Comparison of ENCODE assay signal across 24 mouse cellular contexts in genomic region chr6:144326817-144327216, GRCm38 (mm10).
DNase-seq lines count a peak whose midpoint lies in the region; ATAC-seq lines count a peak whose summit lies in the region.
"Had no signal": no experiment of that assay in that cellular context is flagged by ENCODE, and none has a peak within 500 bp of the region (broad histone marks: within the 10 kb centered on the region; RNA-seq: fewer than 3 reads in every experiment).

No protein-coding gene starts in this region.

- no peak overlapping the region for H3K27ac ChIP-seq in heart, embryonic 10.5 days
- no peak overlapping the region for H3K27ac ChIP-seq in intestine, embryonic 15.5 days
- no peak overlapping the region for H3K27ac ChIP-seq in intestine, embryonic 16.5 days (ENCODE audit: low read length)
- 0 out of 2 replicates have a peak overlapping the region, but pooled peaks have one; percentile 16 for H3K27ac ChIP-seq in limb, embryonic 10.5 days
- H3K27ac ChIP-seq: embryonic facial prominence, embryonic 10.5 days; embryonic facial prominence, embryonic 12.5 days; forebrain, embryonic 13.5 days; forebrain, embryonic 15.5 days had no signal

- no peak overlapping the region for H3K4me2 ChIP-seq in intestine, embryonic 15.5 days (replicated peaks)
- H3K4me2 ChIP-seq in intestine, embryonic 16.5 days (ENCODE audit: low read depth, low read length), result no peak overlapping the region
- H3K4me2 ChIP-seq: embryonic facial prominence, embryonic 12.5 days; forebrain, embryonic 13.5 days; forebrain, embryonic 15.5 days had no signal

- peak; percentile 56 for DNase-seq in heart, embryonic 10.5 days (ENCODE audit: low spot score)
- no peak for DNase-seq in heart, adult 18-20 months
- peak; percentile 62 for DNase-seq in R1 (ENCODE audit: low read depth, low spot score)
- DNase-seq in limb, embryonic 10.5 days (ENCODE audit: low spot score), result no peak
- DNase-seq in kidney, postnatal 25 days, result no peak
- no peak for DNase-seq in lung, postnatal 10 days
- DNase-seq: adrenal gland, adult 8-10 months; adrenal gland, postnatal 14 days; adrenal gland, postnatal 36 days; cerebellum, adult 11-12 months; cerebellum, adult 2 months; cerebellum, adult 9-10 months; cerebellum, postnatal 10 days; cerebellum, postnatal 25 days; forebrain, postnatal 0 days had no signal

- H3K27me3 ChIP-seq in heart, embryonic 10.5 days (ENCODE audit: insufficient read depth, poor library complexity, severe bottlenecking), result peaks cover 9% of the 10 kb centered on the region; the same call in 1 of the 2 replicates
- H3K27me3 ChIP-seq in intestine, embryonic 15.5 days (replicated peaks), result no peaks in the 10 kb centered on the region
- no peaks in the 10 kb centered on the region for H3K27me3 ChIP-seq in intestine, embryonic 16.5 days (replicated peaks; ENCODE audit: control insufficient read depth, insufficient read depth, low read length)
- no peaks in the 10 kb centered on the region for H3K27me3 ChIP-seq in limb, embryonic 10.5 days (ENCODE audit: low read depth, poor library complexity, severe bottlenecking)
- H3K27me3 ChIP-seq: embryonic facial prominence, embryonic 12.5 days; forebrain, embryonic 13.5 days; forebrain, embryonic 15.5 days; Patski had no signal

- ATAC-seq in intestine, embryonic 15.5 days, result 0 out of 2 replicates have a peak, but pooled peaks have one; percentile 53
- ATAC-seq in intestine, embryonic 16.5 days, result no peak
- ATAC-seq: activated CD4-positive, CD25-positive, alpha-beta regulatory T cell, adult 4 months; forebrain, embryonic 13.5 days; forebrain, embryonic 15.5 days; forebrain, postnatal 0 days; Patski had no signal

- no peak overlapping the region for H3K9ac ChIP-seq in intestine, embryonic 15.5 days
- no peak overlapping the region for H3K9ac ChIP-seq in intestine, embryonic 16.5 days (ENCODE audit: low read depth, low read length)
- H3K9ac ChIP-seq: embryonic facial prominence, embryonic 12.5 days; forebrain, embryonic 13.5 days; forebrain, embryonic 15.5 days; forebrain, postnatal 0 days had no signal

- H3K36me3 ChIP-seq in heart, embryonic 10.5 days, result no peaks in the 10 kb centered on the region
- no peaks in the 10 kb centered on the region for H3K36me3 ChIP-seq in intestine, embryonic 15.5 days
- no peaks in the 10 kb centered on the region for H3K36me3 ChIP-seq in intestine, embryonic 16.5 days (ENCODE audit: control insufficient read depth, insufficient read depth, low read length)
- no peaks in the 10 kb centered on the region for H3K36me3 ChIP-seq in limb, embryonic 10.5 days
- H3K36me3 ChIP-seq: embryonic facial prominence, embryonic 10.5 days; embryonic facial prominence, embryonic 12.5 days; forebrain, embryonic 15.5 days; G1E had no signal

- WGBS in heart, embryonic 10.5 days, result 76% methylated on average over 3 of the region's 3 CpGs
- 84% methylated on average over 3 of the region's 3 CpGs for WGBS in intestine, embryonic 15.5 days
- WGBS in intestine, embryonic 16.5 days, result 80% methylated on average over 3 of the region's 3 CpGs
- 79% methylated on average over 3 of the region's 3 CpGs for WGBS in limb, embryonic 10.5 days

- H3K9me3 ChIP-seq in heart, embryonic 10.5 days, result no peaks in the 10 kb centered on the region
- no peaks in the 10 kb centered on the region for H3K9me3 ChIP-seq in intestine, embryonic 15.5 days
- H3K9me3 ChIP-seq in intestine, embryonic 16.5 days (ENCODE audit: control insufficient read depth, low read length), result no peaks in the 10 kb centered on the region
- H3K9me3 ChIP-seq in limb, embryonic 10.5 days (replicated peaks), result no peaks in the 10 kb centered on the region
- H3K9me3 ChIP-seq: embryonic facial prominence, embryonic 10.5 days; embryonic facial prominence, embryonic 12.5 days; forebrain, embryonic 13.5 days; forebrain, embryonic 15.5 days had no signal

- no peak overlapping the region for H3K4me3 ChIP-seq in heart, embryonic 10.5 days
- no peak overlapping the region for H3K4me3 ChIP-seq in intestine, embryonic 15.5 days (replicated peaks)
- no peak overlapping the region for H3K4me3 ChIP-seq in intestine, embryonic 16.5 days (ENCODE audit: low read length)
- no peak overlapping the region for H3K4me3 ChIP-seq in limb, embryonic 10.5 days
- H3K4me3 ChIP-seq: embryonic facial prominence, embryonic 10.5 days; embryonic facial prominence, embryonic 12.5 days; forebrain, embryonic 13.5 days; forebrain, embryonic 15.5 days had no signal

- no peaks in the 10 kb centered on the region for H3K4me1 ChIP-seq in heart, embryonic 10.5 days
- H3K4me1 ChIP-seq in intestine, embryonic 15.5 days (replicated peaks), result no peaks in the 10 kb centered on the region
- no peaks in the 10 kb centered on the region for H3K4me1 ChIP-seq in intestine, embryonic 16.5 days (ENCODE audit: control insufficient read depth, insufficient read depth, low read length)
- peaks cover 8% of the 10 kb centered on the region for H3K4me1 ChIP-seq in limb, embryonic 10.5 days
- H3K4me1 ChIP-seq: embryonic facial prominence, embryonic 12.5 days; forebrain, embryonic 13.5 days; forebrain, embryonic 15.5 days had no signal

Comparison
In these comparisons a context has a peak if more than half of its experiments do, and no peak if none do; other contexts are left out.
1. DNase-seq: peak in heart, embryonic 10.5 days (single experiment) and R1 (single experiment); none in heart, adult 18-20 months (0 of 2), limb, embryonic 10.5 days (single experiment), kidney, postnatal 25 days (0 of 2) and lung, postnatal 10 days (single experiment).